In the genomic region with DNA sequence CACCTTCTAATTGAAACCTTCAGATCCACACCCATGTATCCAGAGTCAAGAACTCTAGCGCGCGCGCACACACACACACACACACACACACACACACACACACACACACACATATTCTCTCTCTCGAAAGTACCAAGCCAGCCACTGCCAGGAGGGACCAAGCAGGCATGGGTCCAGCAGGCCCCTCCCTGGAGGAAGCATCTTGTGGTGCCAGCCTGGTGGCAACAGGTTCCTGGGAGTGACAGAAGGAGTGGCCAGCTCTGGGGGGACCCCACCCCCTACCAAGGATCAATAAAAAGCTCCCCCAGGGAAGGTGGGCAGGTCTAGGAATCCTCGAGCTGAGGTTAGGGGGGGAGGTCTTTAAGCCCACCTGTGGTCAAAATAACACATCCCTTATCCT, we compare ENCODE assay signal across 8 mouse cellular contexts. TPM values are rescaled to one million over a fixed set of nuclear protein-coding genes. Genes with fewer than 3 reads are reported as not detected.
A peak's percentile ranks its signal among the peaks of the same experiment; 100 is the strongest.
DNase-seq lines count a peak whose midpoint lies in the region; ATAC-seq and TF ChIP-seq lines count a peak whose summit lies in the region.

No protein-coding gene starts in this region.

- H3K79me3 ChIP-seq in C2C12 (ENCODE audit: low read depth) = peaks cover 38% of the 10 kb centered on the region

- peak overlapping the region; percentile 96 for H3K9ac ChIP-seq in heart, embryonic 12.5 days
- no peak overlapping the region for H3K9ac ChIP-seq in embryonic facial prominence, embryonic 12.5 days
- no peak overlapping the region for H3K9ac ChIP-seq in limb, embryonic 14.5 days (ENCODE audit: low read depth, low read length, severe bottlenecking)

- peak overlapping the region; percentile 85 for H3K4me2 ChIP-seq in heart, embryonic 12.5 days
- peak overlapping the region; percentile 64 for H3K4me2 ChIP-seq in embryonic facial prominence, embryonic 12.5 days (replicated peaks)
- H3K4me2 ChIP-seq in limb, embryonic 14.5 days (replicated peaks; ENCODE audit: low read depth, low read length, severe bottlenecking) = peak overlapping the region; percentile 78

- peaks cover 11% of the 10 kb centered on the region for H3K36me3 ChIP-seq in heart, embryonic 12.5 days
- no peaks in the 10 kb centered on the region for H3K36me3 ChIP-seq in C2C12 (ENCODE audit: control insufficient read depth, insufficient read depth)
- peaks cover 13% of the 10 kb centered on the region; the same call in 1 of the 2 replicates for H3K36me3 ChIP-seq in embryonic facial prominence, embryonic 12.5 days
- peaks cover 18% of the 10 kb centered on the region for H3K36me3 ChIP-seq in limb, embryonic 14.5 days (ENCODE audit: control insufficient read depth, insufficient read depth, low read length)
- no peaks in the 10 kb centered on the region for H3K36me3 ChIP-seq in thymus, adult 2 months (ENCODE audit: control insufficient read depth, insufficient read depth, low read length)

- no peak for TF ChIP-seq POLR2A in limb, embryonic 14.5 days (IDR thresholded peaks at IDR 0.05; ENCODE audit: borderline replicate concordance, extremely low read depth, insufficient read depth, insufficient read length)
- no peak for TF ChIP-seq POLR2A in thymus, adult 2 months (IDR thresholded peaks at IDR 0.05; ENCODE audit: control insufficient read depth, extremely low read depth, insufficient read depth, low read length, poor library complexity)

- H3K27ac ChIP-seq in heart, embryonic 12.5 days (ENCODE audit: poor library complexity, severe bottlenecking) = peak overlapping the region; percentile 98
- no peak overlapping the region for H3K27ac ChIP-seq in embryonic facial prominence, embryonic 12.5 days
- no peak overlapping the region for H3K27ac ChIP-seq in limb, embryonic 14.5 days (replicated peaks; ENCODE audit: low read depth, low read length)
- H3K27ac ChIP-seq in thymus, adult 2 months (ENCODE audit: control insufficient read depth, insufficient read depth, low read length) = no peak overlapping the region

- peak overlapping the region; percentile 72 for H3K4me3 ChIP-seq in heart, embryonic 12.5 days
- peak overlapping the region; percentile 34 for H3K4me3 ChIP-seq in C2C12 (ENCODE audit: insufficient read depth, poor library complexity, severe bottlenecking)
- peak overlapping the region; percentile 1; the same call in 1 of the 2 replicates for H3K4me3 ChIP-seq in embryonic facial prominence, embryonic 12.5 days
- H3K4me3 ChIP-seq in limb, embryonic 14.5 days (replicated peaks; ENCODE audit: low read length) = peak overlapping the region; percentile 41
- no peak overlapping the region for H3K4me3 ChIP-seq in thymus, adult 2 months (ENCODE audit: control insufficient read depth, insufficient read depth, low read length)

- H3K9me3 ChIP-seq in heart, embryonic 12.5 days (replicated peaks) = no peaks in the 10 kb centered on the region
- H3K9me3 ChIP-seq in embryonic facial prominence, embryonic 12.5 days = no peaks in the 10 kb centered on the region
- H3K9me3 ChIP-seq in limb, embryonic 14.5 days (ENCODE audit: control insufficient read depth, low read length) = no peaks in the 10 kb centered on the region

- 51% methylated on average over 6 of the region's 6 CpGs for WGBS in heart, embryonic 12.5 days
- WGBS in embryonic facial prominence, embryonic 12.5 days = 72% methylated on average over 6 of the region's 6 CpGs
- WGBS in limb, embryonic 14.5 days = 65% methylated on average over 6 of the region's 6 CpGs
- 73% methylated on average over 6 of the region's 6 CpGs for WGBS in thymus, adult 2 months

- no peak for TF ChIP-seq CTCF in C2C12 (IDR thresholded peaks at IDR 0.05; ENCODE audit: control insufficient read depth, insufficient read depth, insufficient read length)
- TF ChIP-seq CTCF in thymus, adult 2 months (IDR thresholded peaks at IDR 0.05; ENCODE audit: borderline replicate concordance, control insufficient read depth, extremely low read depth, insufficient read depth, low read length, poor library complexity) = no peak

- H3K79me2 ChIP-seq in C2C12 (ENCODE audit: control insufficient read depth, insufficient read depth) = peaks cover 59% of the 10 kb centered on the region

- no peaks in the 10 kb centered on the region for H3K27me3 ChIP-seq in heart, embryonic 12.5 days (replicated peaks)
- no peaks in the 10 kb centered on the region for H3K27me3 ChIP-seq in C2C12 (ENCODE audit: control insufficient read depth, insufficient read depth, insufficient read length)
- no peaks in the 10 kb centered on the region for H3K27me3 ChIP-seq in embryonic facial prominence, embryonic 12.5 days
- no peaks in the 10 kb centered on the region for H3K27me3 ChIP-seq in limb, embryonic 14.5 days (ENCODE audit: control insufficient read depth, insufficient read depth, low read length)
- no peaks in the 10 kb centered on the region for H3K27me3 ChIP-seq in thymus, adult 2 months (ENCODE audit: control insufficient read depth, insufficient read depth, low read length)

- DNase-seq in heart, adult 8-10 months (ENCODE audit: low spot score) = no peak
- DNase-seq in limb, embryonic 14.5 days (ENCODE audit: low spot score) = no peak
- no peak for DNase-seq in spleen, adult 18-20 months
- DNase-seq in thymus, adult 2 months = no peak
- DNase-seq in thymus, postnatal 36 days = no peak

- H3K4me1 ChIP-seq in heart, embryonic 12.5 days (replicated peaks) = peaks cover 95% of the 10 kb centered on the region
- peaks cover 66% of the 10 kb centered on the region for H3K4me1 ChIP-seq in embryonic facial prominence, embryonic 12.5 days
- H3K4me1 ChIP-seq in limb, embryonic 14.5 days (ENCODE audit: control insufficient read depth, insufficient read depth, low read length) = peaks cover 61% of the 10 kb centered on the region
- peaks cover 65% of the 10 kb centered on the region for H3K4me1 ChIP-seq in thymus, adult 2 months (replicated peaks; ENCODE audit: control insufficient read depth, insufficient read depth, low read length)

- ATAC-seq in heart, embryonic 12.5 days (ENCODE audit: insufficient number of reproducible peaks, low FRiP score) = no peak
- no peak for ATAC-seq in embryonic facial prominence, embryonic 12.5 days (ENCODE audit: insufficient number of reproducible peaks, insufficient read depth, low FRiP score, low TSS enrichment)
- no peak for ATAC-seq in limb, embryonic 14.5 days (ENCODE audit: low FRiP score, low read depth)

- H3ac ChIP-seq in C2C12 (ENCODE audit: control insufficient read depth, insufficient read length, low read depth) = peak overlapping the region; percentile 37

TF ChIP-seq in C2C12, 6 proteins besides CTCF, POLR2A, EP300 and RAD21 (continues in another document):
- no peak for TF ChIP-seq CEBPB (IDR thresholded peaks at IDR 0.05; ENCODE audit: low read depth)
- no peak for TF ChIP-seq FOSL1 (IDR thresholded peaks at IDR 0.05; ENCODE audit: insufficient read depth, low read length, poor library complexity, severe bottlenecking)
- no peak for TF ChIP-seq MAX (IDR thresholded peaks at IDR 0.05)
- TF ChIP-seq MYOD1 (IDR thresholded peaks at IDR 0.05; ENCODE audit: control insufficient read depth, insufficient read length, low read depth) = no peak
- TF ChIP-seq USF1 (IDR thresholded peaks at IDR 0.05; ENCODE audit: low read depth) = no peak

RNA-seq across cellular contexts. Expression of a gene that starts 12.6 kb away (rescaled TPM):
- polyA plus RNA-seq in heart, embryonic 12.5 days (2016; fragmentation: Nextera tagmentation; extraction: Ambion mirVana) = 92.2 and 95.9 TPM in 2 replicates
- total RNA-seq in heart, adult 8-10 months (2022) = 100 to 1,000 TPM; 114 to 136 (median 121) TPM
- 74.9 TPM for polyA plus RNA-seq in C2C12 (2012; fragmentation: generic; extraction: Trizol)
- 70.0 and 80.0 TPM in 2 replicates for polyA plus RNA-seq in embryonic facial prominence, embryonic 12.5 days (2016; fragmentation: Nextera tagmentation; extraction: Ambion mirVana)
- 86.2 and 149 TPM in 2 replicates for polyA plus RNA-seq in limb, embryonic 14.5 days (2012; rRNA removed)
- polyA plus RNA-seq in limb, embryonic 14.5 days (2014; fragmentation: Nextera tagmentation; extraction: Ambion mirVana) = 46.7 and 57.4 TPM in 2 replicates
- 76.8 and 81.7 TPM in 2 replicates for polyA plus RNA-seq in thymus, adult 2 months (2012; rRNA removed)

RNA-seq across cellular contexts. Expression of a gene that starts 28.0 kb away (rescaled TPM):
- 27.1 and 28.0 TPM in 2 replicates for polyA plus RNA-seq in heart, embryonic 12.5 days (2016; fragmentation: Nextera tagmentation; extraction: Ambion mirVana)
- 10 to 100 TPM; 52.2 to 60.3 (median 58.6) TPM for total RNA-seq in heart, adult 8-10 months (2022)
- 40.4 TPM for polyA plus RNA-seq in C2C12 (2012; fragmentation: generic; extraction: Trizol)
- 30.3 and 31.3 TPM in 2 replicates for polyA plus RNA-seq in embryonic facial prominence, embryonic 12.5 days (2016; fragmentation: Nextera tagmentation; extraction: Ambion mirVana)
- 42.7 and 60.4 TPM in 2 replicates for polyA plus RNA-seq in limb, embryonic 14.5 days (2012; rRNA removed)
- polyA plus RNA-seq in limb, embryonic 14.5 days (2014; fragmentation: Nextera tagmentation; extraction: Ambion mirVana) = 27.6 and 33.7 TPM in 2 replicates
- 48.6 and 56.5 TPM in 2 replicates for polyA plus RNA-seq in thymus, adult 2 months (2012; rRNA removed)

RNA-seq across cellular contexts. Expression of a gene that starts 31.3 kb away (rescaled TPM):
- polyA plus RNA-seq in heart, embryonic 12.5 days (2016; fragmentation: Nextera tagmentation; extraction: Ambion mirVana) = 14.0 and 14.3 TPM in 2 replicates
- total RNA-seq in heart, adult 8-10 months (2022) = under 1 TPM; 0.12 to 0.23 (median 0.18) TPM
- 12.0 TPM for polyA plus RNA-seq in C2C12 (2012; fragmentation: generic; extraction: Trizol)
- polyA plus RNA-seq in embryonic facial prominence, embryonic 12.5 days (2016; fragmentation: Nextera tagmentation; extraction: Ambion mirVana) = 20.6 and 21.7 TPM in 2 replicates
- polyA plus RNA-seq in limb, embryonic 14.5 days (2012; rRNA removed) = 14.2 and 15.4 TPM in 2 replicates
- polyA plus RNA-seq in limb, embryonic 14.5 days (2014; fragmentation: Nextera tagmentation; extraction: Ambion mirVana) = 11.8 and 11.9 TPM in 2 replicates
- 13.0 and 17.7 TPM in 2 replicates for polyA plus RNA-seq in thymus, adult 2 months (2012; rRNA removed)

RNA-seq across cellular contexts. Expression of a gene that starts 32.3 kb away (rescaled TPM):
- polyA plus RNA-seq in heart, embryonic 12.5 days (2016; fragmentation: Nextera tagmentation; extraction: Ambion mirVana) = 90.9 and 94.3 TPM in 2 replicates
- total RNA-seq in heart, adult 8-10 months (2022) = 10 to 100 TPM; 45.4 to 51.9 (median 48.8) TPM
- polyA plus RNA-seq in C2C12 (2012; fragmentation: generic; extraction: Trizol) = 43.0 TPM
- 104 and 108 TPM in 2 replicates for polyA plus RNA-seq in embryonic facial prominence, embryonic 12.5 days (2016; fragmentation: Nextera tagmentation; extraction: Ambion mirVana)
- polyA plus RNA-seq in limb, embryonic 14.5 days (2012; rRNA removed) = 38.5 and 40.0 TPM in 2 replicates
- 83.8 and 86.0 TPM in 2 replicates for polyA plus RNA-seq in limb, embryonic 14.5 days (2014; fragmentation: Nextera tagmentation; extraction: Ambion mirVana)
- 36.1 and 42.2 TPM in 2 replicates for polyA plus RNA-seq in thymus, adult 2 months (2012; rRNA removed)

RNA-seq across cellular contexts. Expression of a gene that starts 51.1 kb away (rescaled TPM):
- 0.06 and 0.13 TPM in 2 replicates for polyA plus RNA-seq in heart, embryonic 12.5 days (2016; fragmentation: Nextera tagmentation; extraction: Ambion mirVana)
- total RNA-seq in heart, adult 8-10 months (2022) = 1 to 10 TPM; 1.3 to 1.6 (median 1.5) TPM
- not detected for polyA plus RNA-seq in C2C12 (2012; fragmentation: generic; extraction: Trizol)
- 0.10 and 0.18 TPM in 2 replicates for polyA plus RNA-seq in embryonic facial prominence, embryonic 12.5 days (2016; fragmentation: Nextera tagmentation; extraction: Ambion mirVana)
- polyA plus RNA-seq in limb, embryonic 14.5 days (2012; rRNA removed) = 2.2 and 2.8 TPM in 2 replicates
- 0.25 and 0.48 TPM in 2 replicates for polyA plus RNA-seq in limb, embryonic 14.5 days (2014; fragmentation: Nextera tagmentation; extraction: Ambion mirVana)
- 0.12 and 0.27 TPM in 2 replicates for polyA plus RNA-seq in thymus, adult 2 months (2012; rRNA removed)
